Mouse (Mus musculus) hindbrain, embryonic 10.5 days (tissue): ENCODE measurements around the gene H2afv. TPM values are rescaled to one million over a fixed set of nuclear protein-coding genes. Genes with fewer than 3 reads are reported as not detected.
"Not testable (repeated sequence)": the region's sequence is repeated elsewhere in the genome, so short reads cannot be mapped to it uniquely, and the experiment has no call there.

Source experiments
- DNase-seq: peaks from one replicate; pipeline ENCODE4 v3.0.0-alpha.2; 2017; ENCODE audit warnings: low spot score
- H3K27ac ChIP-seq: fragments of 300-500 bp; sonication (generic); 2 replicates; pipeline ENCODE4 v1.5.1; 2016; ENCODE audit warnings: mild to moderate bottlenecking, moderate library complexity
- H3K27me3 ChIP-seq: fragments of 300-500 bp; sonication (generic); 2 replicates; pipeline ENCODE4 v1.6.1; 2016; ENCODE audit warnings: mild to moderate bottlenecking; ENCODE audit not compliant: poor library complexity, insufficient read depth, severe bottlenecking
- H3K36me3 ChIP-seq: fragments of 300-500 bp; sonication (generic); 2 replicates; pipeline ENCODE4 v1.6.1; 2016; ENCODE audit warnings: mild to moderate bottlenecking, moderate library complexity
- H3K4me1 ChIP-seq: fragments of 300-500 bp; sonication (generic); replicated peaks from 2 replicates; pipeline ENCODE4 v1.6.1; 2016; ENCODE audit warnings: mild to moderate bottlenecking
- H3K4me3 ChIP-seq: fragments of 300-500 bp; sonication (generic); 2 replicates; pipeline ENCODE4 v1.5.1; 2016; ENCODE audit warnings: mild to moderate bottlenecking, moderate library complexity
- H3K9me3 ChIP-seq: fragments of 300-500 bp; sonication (generic); 2 replicates; pipeline ENCODE4 v1.6.1; 2016; ENCODE audit warnings: mild to moderate bottlenecking, moderate library complexity
- WGBS: fragments of 180-500 bp; shearing (Covaris S2); methylation state at CpG from one replicate; pipeline ENCODE4 v1.1.7; 2016; 5-methylcytosine and 5-hydroxymethylcytosine counted together
- polyA plus RNA-seq: library from polyadenylated mRNA; unstranded; fragments of >200 nt; fragmentation: Nextera tagmentation; extraction: Ambion mirVana; gene quantifications from 2 replicates; pipeline ENCODE4 v1.2.1, GENCODE M21; 2016

Gene H2afv
- polyA plus RNA-seq, 1 experiment from 2014 or later, result 962 TPM

DNA sequence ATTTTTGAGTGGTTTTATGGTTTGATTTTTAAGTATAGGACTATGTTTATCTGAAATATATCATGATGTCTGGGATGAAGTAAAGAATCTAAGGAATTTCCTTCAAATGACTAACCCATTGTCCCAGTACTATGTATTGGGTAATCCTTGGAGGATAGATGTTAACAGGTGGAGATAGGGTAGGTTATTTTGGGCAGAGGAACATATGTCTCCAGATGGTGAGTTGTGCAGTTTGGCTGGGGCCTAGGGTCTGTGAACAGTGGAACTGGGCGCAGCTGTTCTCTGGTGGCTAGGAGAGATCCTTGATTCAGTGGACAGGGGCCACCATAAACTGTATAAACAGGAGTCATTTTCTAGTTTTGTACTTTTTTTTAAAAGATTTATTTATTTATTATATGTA lies 33.1 kb upstream of the H2afv start:
- no peak for DNase-seq
- Histone ChIP-seq H3K9me3 (no peaks in the 10 kb centered on the region), H3K36me3 (peaks cover 16% of the 10 kb centered on the region), H3K27me3 (no peaks in the 10 kb centered on the region), H3K27ac (no peak overlapping the region), H3K4me3 (no peak overlapping the region), H3K4me1 (peaks cover 25% of the 10 kb centered on the region)
- 100% methylated on average over 1 of the region's 1 CpGs for WGBS

DNA sequence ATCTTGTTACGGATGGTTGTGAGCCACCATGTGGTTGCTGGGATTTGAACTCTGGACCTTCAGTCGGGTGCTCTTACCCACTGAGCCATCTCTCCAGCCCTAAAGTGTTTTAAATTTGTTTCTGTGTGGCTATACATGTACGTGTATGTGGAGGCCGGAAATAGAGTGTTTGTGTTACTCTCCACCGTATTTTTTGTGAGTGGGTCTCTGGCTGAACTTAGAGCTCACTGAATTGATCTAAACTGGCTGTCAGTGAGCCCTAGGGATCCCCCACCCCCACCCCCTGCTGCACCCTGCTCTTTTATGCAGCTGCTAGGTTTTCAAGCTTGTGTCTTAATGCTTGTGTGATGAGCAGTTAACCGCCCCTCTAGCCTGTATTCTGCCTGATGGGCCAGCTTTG lies 32.6 kb upstream of the H2afv start:
- Histone ChIP-seq H3K27ac (no peak overlapping the region), H3K27me3 (no peaks in the 10 kb centered on the region), H3K9me3 (no peaks in the 10 kb centered on the region), H3K36me3 (peaks cover 17% of the 10 kb centered on the region), H3K4me3 (no peak overlapping the region), H3K4me1 (peaks cover 30% of the 10 kb centered on the region)
- DNase-seq, result no peak
- 76% methylated on average over 6 of the region's 6 CpGs for WGBS

DNA sequence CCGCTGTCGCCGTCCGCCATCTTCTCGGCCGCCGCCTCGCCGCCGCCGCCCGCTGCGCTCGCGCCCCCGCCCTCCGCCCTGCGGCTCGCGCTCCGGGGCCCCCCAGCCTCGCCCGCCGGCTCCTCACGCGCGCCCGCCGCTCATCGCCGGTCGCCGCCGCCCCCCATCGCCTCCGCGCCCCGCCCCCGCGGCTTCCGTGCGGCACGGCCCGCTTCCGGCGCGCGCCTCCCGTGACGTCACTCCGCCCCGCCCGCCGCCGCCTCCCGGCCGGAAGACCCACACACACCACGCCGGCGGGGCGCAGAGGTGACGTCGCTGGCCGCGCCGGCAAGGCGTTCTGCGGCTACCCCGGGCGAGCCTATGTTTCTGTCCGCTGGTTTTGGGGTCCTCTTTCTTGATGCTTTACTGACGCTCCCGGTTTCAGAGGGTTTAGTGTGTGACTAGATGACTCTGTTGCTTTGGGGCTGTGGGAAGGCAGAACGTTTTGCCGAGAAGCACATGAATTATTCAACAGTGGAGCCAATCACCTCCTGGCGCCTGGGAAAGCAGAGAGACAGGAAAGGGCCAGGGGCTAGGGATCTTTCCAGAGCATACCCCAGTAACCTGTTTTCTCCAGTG lies 31.7 kb upstream of the H2afv start, which contains the start of gene Purb:
TSS of gene Purb (minus strand) at position 51 of the 618 bp plus-strand sequence.
- DNase-seq, result peak; percentile 88
- Histone ChIP-seq H3K27me3 (no peaks in the 10 kb centered on the region), H3K4me3 (peak within 1 kb of the TSS; percentile 97), H3K27ac (peak within 1 kb of the TSS; percentile 96), H3K36me3 (peaks cover 24% of the 10 kb centered on the region), H3K4me1 (peaks cover 39% of the 10 kb centered on the region), H3K9me3 (no peaks in the 10 kb centered on the region)
- 3% methylated on average over 61 of the region's 76 CpGs for WGBS

- Histone ChIP-seq H3K36me3 (peaks cover 32% of the 10 kb centered on the region), H3K4me3 (peak overlapping the region; percentile 97), H3K27me3 (no peaks in the 10 kb centered on the region), H3K27ac (peak overlapping the region; percentile 96), H3K9me3 (no peaks in the 10 kb centered on the region), H3K4me1 (peaks cover 48% of the 10 kb centered on the region)
- under 1% methylated on average over 109 of the region's 109 CpGs for WGBS
- peak; percentile 70 for DNase-seq
Measured at GRCm38 (mm10) chr11:6474874-6475731, 30.9 kb upstream of the H2afv start.

GRCm38 (mm10) chr11:6474381-6474780 lies 30.1 kb upstream of the H2afv start:
- 47% methylated on average over 6 of the region's 6 CpGs for WGBS
- DNase-seq, result no peak
- H3K4me3 ChIP-seq, result peak overlapping the region; percentile 97
- peak overlapping the region; percentile 96 for H3K27ac ChIP-seq
- peaks cover 53% of the 10 kb centered on the region for H3K4me1 ChIP-seq
- no peaks in the 10 kb centered on the region for H3K27me3 ChIP-seq
- no peaks in the 10 kb centered on the region for H3K9me3 ChIP-seq
- peaks cover 36% of the 10 kb centered on the region for H3K36me3 ChIP-seq

DNA sequence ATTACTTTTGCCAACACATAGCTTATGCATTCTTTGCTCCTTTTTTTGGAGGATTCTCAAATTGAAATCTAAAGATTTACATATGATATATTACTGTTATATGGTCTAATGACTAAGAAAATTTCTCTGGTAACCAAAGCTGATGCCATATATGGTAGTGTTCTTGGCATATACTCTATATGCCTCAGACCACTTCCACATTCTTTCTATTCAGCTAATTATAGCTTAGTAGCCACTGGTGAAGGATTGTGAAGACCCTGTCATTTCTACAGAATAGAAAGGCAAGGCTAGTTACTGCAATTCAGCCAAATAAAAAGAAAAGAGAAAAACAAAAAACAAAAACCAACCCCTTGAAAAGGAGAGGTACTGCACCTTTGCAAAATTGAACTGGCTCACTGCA lies 27.8 kb upstream of the H2afv start:
- Histone ChIP-seq H3K4me3 (peak overlapping the region; percentile 97), H3K9me3 (no peaks in the 10 kb centered on the region), H3K36me3 (peaks cover 58% of the 10 kb centered on the region), H3K4me1 (peaks cover 53% of the 10 kb centered on the region), H3K27ac (0 out of 2 replicates have a peak overlapping the region, but pooled peaks have one; percentile 30), H3K27me3 (no peaks in the 10 kb centered on the region)
- no peak for DNase-seq

DNA sequence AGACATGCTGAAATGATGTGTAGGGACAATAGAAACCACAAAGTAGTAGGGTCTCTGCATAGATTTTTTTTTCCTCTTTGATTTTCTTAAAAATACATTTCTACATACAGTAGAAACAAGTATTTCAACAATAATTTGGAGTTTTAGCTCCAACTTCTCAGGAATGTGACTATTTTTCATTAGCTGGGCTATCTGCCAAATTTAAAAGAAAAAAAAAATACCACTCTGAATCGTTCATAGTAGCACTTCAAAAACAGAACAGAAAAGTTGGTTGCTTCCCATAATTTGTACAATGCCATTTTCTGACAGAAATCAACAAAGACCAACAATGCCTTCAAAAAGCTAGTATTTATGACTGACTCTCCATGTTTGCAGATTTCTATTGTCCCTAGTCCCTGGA lies 27.2 kb upstream of the H2afv start:
- 0 out of 2 replicates have a peak overlapping the region, but pooled peaks have one; percentile 59 for H3K27ac ChIP-seq
- peak overlapping the region; percentile 97 for H3K4me3 ChIP-seq
- no peak for DNase-seq
- peaks cover 50% of the 10 kb centered on the region for H3K4me1 ChIP-seq
- 83% methylated on average over 1 of the region's 1 CpGs for WGBS
- peaks cover 64% of the 10 kb centered on the region for H3K36me3 ChIP-seq
- no peaks in the 10 kb centered on the region for H3K27me3 ChIP-seq
- no peaks in the 10 kb centered on the region for H3K9me3 ChIP-seq

DNA sequence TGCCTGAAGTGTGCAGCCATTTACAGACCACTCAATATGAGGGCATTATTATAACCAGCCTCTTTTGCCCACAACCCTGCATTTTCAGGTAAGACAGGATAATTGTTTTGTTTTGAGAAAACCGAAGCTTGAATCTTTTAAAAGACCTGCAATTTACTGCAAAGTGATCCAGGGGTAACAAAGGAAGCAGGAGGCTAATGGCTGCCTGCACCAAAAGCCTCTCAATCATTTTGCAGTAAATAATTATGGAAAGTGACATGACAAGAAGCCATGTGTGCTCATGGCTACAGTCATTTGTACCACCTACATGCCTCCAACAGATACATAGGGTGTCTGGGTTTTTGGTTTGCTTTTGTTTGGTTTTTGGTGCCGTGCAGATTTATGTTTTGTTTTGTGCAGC lies 26.8 kb upstream of the H2afv start:
- DNase-seq, result no peak
- WGBS, result 83% methylated on average over 2 of the region's 2 CpGs
- H3K9me3 ChIP-seq, result no peaks in the 10 kb centered on the region
- H3K36me3 ChIP-seq, result peaks cover 68% of the 10 kb centered on the region
- H3K27me3 ChIP-seq, result no peaks in the 10 kb centered on the region
- 0 out of 2 replicates have a peak overlapping the region, but pooled peaks have one; percentile 59 for H3K27ac ChIP-seq
- peaks cover 50% of the 10 kb centered on the region for H3K4me1 ChIP-seq
- peak overlapping the region; percentile 97 for H3K4me3 ChIP-seq

- 90% methylated on average over 2 of the region's 2 CpGs for WGBS
- no peaks in the 10 kb centered on the region for H3K9me3 ChIP-seq
- no peak overlapping the region for H3K27ac ChIP-seq
- H3K4me1 ChIP-seq, result peaks cover 40% of the 10 kb centered on the region
- H3K27me3 ChIP-seq, result no peaks in the 10 kb centered on the region
- H3K36me3 ChIP-seq, result peaks cover 73% of the 10 kb centered on the region
- DNase-seq, result no peak
- H3K4me3 ChIP-seq, result no peak overlapping the region
Measured at GRCm38 (mm10) chr11:6468541-6468940, 24.3 kb upstream of the H2afv start.

DNA sequence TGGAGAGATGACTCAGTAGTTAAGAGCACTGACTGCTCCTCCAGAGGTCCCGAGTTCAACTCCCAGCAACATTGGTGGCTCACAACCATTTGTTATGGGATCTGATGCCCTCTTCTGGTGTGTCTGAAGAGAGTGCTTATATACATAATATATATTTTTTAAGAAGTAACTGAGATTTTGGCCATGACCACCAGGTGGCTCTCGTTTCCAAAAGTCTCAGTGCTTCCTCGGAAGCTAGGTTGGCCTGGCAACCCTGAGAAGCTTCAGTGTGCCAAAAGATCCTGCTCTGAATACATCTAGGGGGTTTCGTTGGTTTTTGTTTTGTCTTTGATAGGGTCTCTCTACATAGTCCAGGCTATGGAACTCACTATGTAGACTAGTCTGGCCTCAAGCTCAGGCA lies 20.9 kb upstream of the H2afv start:
- Histone ChIP-seq H3K4me3 (no peak overlapping the region), H3K27ac (no peak overlapping the region), H3K27me3 (no peaks in the 10 kb centered on the region), H3K4me1 (peaks cover 6% of the 10 kb centered on the region), H3K9me3 (no peaks in the 10 kb centered on the region), H3K36me3 (peaks cover 50% of the 10 kb centered on the region)
- WGBS, result 38% methylated on average over 4 of the region's 4 CpGs
- DNase-seq, result peak; percentile 73

GRCm38 (mm10) chr11:6463159-6463837 lies 19.1 kb upstream of the H2afv start:
- no peaks in the 10 kb centered on the region for H3K9me3 ChIP-seq
- DNase-seq, result no peak
- H3K27me3 ChIP-seq, result no peaks in the 10 kb centered on the region
- 90% methylated on average over 6 of the region's 6 CpGs for WGBS
- H3K4me1 ChIP-seq, result no peaks in the 10 kb centered on the region
- H3K27ac ChIP-seq, result no peak overlapping the region
- H3K36me3 ChIP-seq, result peaks cover 37% of the 10 kb centered on the region
- no peak overlapping the region for H3K4me3 ChIP-seq

DNA sequence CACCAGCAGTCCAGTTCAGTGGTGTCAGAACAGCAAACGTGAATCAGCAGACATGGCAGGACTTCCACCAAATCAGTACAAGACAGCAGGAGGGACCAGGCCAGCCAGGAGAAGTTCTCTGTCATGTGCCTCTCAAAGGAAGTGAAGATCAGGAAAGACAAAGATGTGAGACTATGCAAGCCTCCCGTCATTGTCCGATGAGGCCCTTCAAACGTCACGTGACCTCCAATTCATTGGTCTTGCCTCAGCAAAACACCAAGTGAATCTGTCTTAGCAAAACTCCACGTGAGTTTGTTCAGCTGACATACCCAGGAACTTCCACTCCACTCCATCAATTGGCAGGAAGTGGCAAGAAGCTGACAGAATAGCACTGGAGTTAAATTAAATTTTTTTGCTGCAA lies 11.8 kb upstream of the H2afv start:
- WGBS, result 83% methylated on average over 6 of the region's 6 CpGs

DNA sequence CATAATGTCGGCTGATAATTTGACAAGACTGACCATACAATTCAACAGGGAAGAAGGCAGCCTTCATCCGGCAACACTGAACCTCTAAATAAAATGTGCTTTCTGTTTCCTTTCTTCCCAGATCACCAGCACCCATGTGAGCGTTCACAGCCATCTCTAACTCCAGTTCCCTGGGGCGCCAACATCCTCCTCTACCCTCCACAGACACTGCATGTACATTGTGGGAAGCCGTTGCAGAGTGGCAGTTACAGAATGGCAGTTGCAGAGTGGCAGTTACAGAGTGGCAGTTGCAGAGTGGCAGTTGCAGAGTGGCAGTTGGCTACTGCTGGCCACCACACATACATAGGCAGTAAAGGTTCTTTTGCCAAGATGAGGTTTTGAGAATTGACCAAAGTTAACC lies 3.9 kb upstream of the H2afv start:
- H3K4me3 ChIP-seq, H3K9me3 ChIP-seq, H3K4me1 ChIP-seq, H3K27ac ChIP-seq, H3K36me3 ChIP-seq, DNase-seq, H3K27me3 ChIP-seq: not testable (repeated sequence)
- 93% methylated on average over 5 of the region's 5 CpGs for WGBS

More for the DNA sequence above, 11.8 kb upstream of the H2afv start:
- Histone ChIP-seq H3K4me1 (no peaks in the 10 kb centered on the region), H3K9me3 (no peaks in the 10 kb centered on the region), H3K27ac (no peak overlapping the region), H3K27me3 (no peaks in the 10 kb centered on the region), H3K4me3 (no peak overlapping the region), H3K36me3 (no peaks in the 10 kb centered on the region)
- no peak for DNase-seq
